Mouse (Mus musculus) liver, adult 2 months (tissue): ENCODE measurements around the gene Map2k3.

Experiments used
- CTCF ChIP-seq: fragments of 200-500 bp; IDR thresholded peaks from 2 replicates; pipeline ENCODE4 v1.5.1; 2011; ENCODE audit warnings: low read depth, low read length, control low read depth
- POLR2A ChIP-seq: fragments of 200-500 bp; IDR thresholded peaks from 2 replicates; pipeline ENCODE4 v1.6.1; 2011; ENCODE audit warnings: low read length, control low read depth; ENCODE audit not compliant: insufficient read depth; ENCODE audit errors: extremely low read depth

- TF ChIP-seq POLR2A (no peak), CTCF (no peak)
Measured at GRCm38 (mm10) chr11:60902001-60902400, 29.8 kb upstream of the Map2k3 start.
